Mouse (Mus musculus) olfactory bulb, adult 2 months (tissue): ENCODE measurements around the gene Tacr2.

ENCODE experiments used
- CTCF ChIP-seq: fragments of 200-500 bp; IDR thresholded peaks from 2 replicates; pipeline ENCODE4 v1.5.1; 2012; ENCODE audit warnings: low read depth, mild to moderate bottlenecking, low read length, moderate library complexity; ENCODE audit not compliant: insufficient read depth
- POLR2A ChIP-seq: fragments of 200-500 bp; IDR thresholded peaks from 2 replicates; pipeline ENCODE4 v1.6.1; 2012; ENCODE audit warnings: mild to moderate bottlenecking, low read depth, low read length, moderate library complexity; ENCODE audit not compliant: insufficient read depth

DNA sequence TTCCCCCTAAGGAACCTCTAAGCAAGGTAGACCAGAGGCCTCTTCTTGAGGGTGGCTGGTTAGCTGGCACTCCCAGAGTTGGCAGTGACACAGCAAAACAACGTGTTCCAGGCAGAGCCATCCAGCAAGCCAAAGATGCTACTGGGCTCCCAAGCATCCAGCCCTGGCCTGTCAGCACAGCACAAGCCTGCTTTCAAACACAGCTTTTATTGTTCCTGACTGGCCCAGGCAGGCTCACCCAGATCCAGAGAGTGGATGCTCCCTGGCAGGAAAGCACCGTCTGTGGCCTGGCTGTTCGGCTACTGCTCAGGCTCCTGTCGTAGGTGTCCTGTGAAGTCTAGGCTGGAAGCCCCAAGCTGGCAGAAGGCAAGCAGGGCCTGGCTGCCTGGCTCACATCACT is 41.9 kb downstream of the Tacr2 start:
- TF ChIP-seq CTCF = no peak
- TF ChIP-seq POLR2A = no peak
